Mouse (Mus musculus): ENCODE results near the gene Brpf3.

DNA sequence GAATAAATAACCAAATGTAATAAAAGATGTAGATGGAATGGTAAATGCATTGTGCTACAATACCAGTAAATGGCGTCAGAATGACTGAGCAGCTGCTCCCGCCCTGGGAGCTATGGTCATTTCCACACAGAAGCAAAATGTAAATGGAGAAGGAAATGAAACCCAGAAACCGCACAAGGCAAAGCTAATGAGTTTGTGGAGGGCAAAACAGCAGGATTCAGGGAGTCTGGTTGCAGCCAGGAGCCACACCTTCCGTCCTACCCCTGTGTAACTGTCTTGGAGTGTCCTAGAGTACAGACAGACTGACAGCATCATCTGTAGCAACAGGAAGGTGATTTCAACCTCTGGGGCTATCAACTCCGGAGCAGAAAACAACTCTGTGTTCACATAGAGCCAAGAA is 44.4 kb upstream of the Brpf3 start:
- TF ChIP-seq CTCF (IDR thresholded peaks at IDR 0.05; ENCODE audit: low read depth) (no peak), EP300 (optimal IDR thresholded peaks at IDR 0.05) (no peak)
